Mouse (Mus musculus) CH12.LX (cell line): ENCODE data around the gene Gbe1.

ENCODE experiments used
- CHD1 ChIP-seq: IDR thresholded peaks from 2 replicates; pipeline ENCODE4 v1.6.1; 2012; ENCODE audit warnings: low read depth, low read length, improper control_type of control experiment, inconsistent platforms
- E2F4 ChIP-seq: IDR thresholded peaks from 2 replicates; pipeline ENCODE4 v1.6.1; 2011; ENCODE audit warnings: low read depth, low read length, improper control_type of control experiment; ENCODE audit not compliant: insufficient replicate concordance
- JUN ChIP-seq: IDR thresholded peaks from 2 replicates; pipeline ENCODE4 v1.6.1; 2011; ENCODE audit warnings: low read depth, mild to moderate bottlenecking, low read length, improper control_type of control experiment, moderate library complexity; ENCODE audit not compliant: insufficient read depth
- MAFK ChIP-seq: IDR thresholded peaks from 2 replicates; pipeline ENCODE4 v1.6.1; 2011; ENCODE audit warnings: low read length, improper control_type of control experiment; ENCODE audit not compliant: insufficient replicate concordance
- POLR2A ChIP-seq: IDR thresholded peaks from 2 replicates; pipeline ENCODE4 v1.6.1; 2011; ENCODE audit warnings: low read depth, mild to moderate bottlenecking, improper control_type of control experiment, low read length
- POLR2AphosphoS2 ChIP-seq: IDR thresholded peaks from 2 replicates; pipeline ENCODE4 v1.6.1; 2011; ENCODE audit warnings: low read depth, low read length, improper control_type of control experiment
- RAD21 ChIP-seq: IDR thresholded peaks from 2 replicates; pipeline ENCODE4 v1.6.1; 2011; ENCODE audit warnings: low read depth, mild to moderate bottlenecking, low read length, improper control_type of control experiment, moderate library complexity
- SIN3A ChIP-seq: IDR thresholded peaks from 2 replicates; pipeline ENCODE4 v1.6.1; 2012; ENCODE audit warnings: low read length, improper control_type of control experiment, inconsistent platforms
- SMC3 ChIP-seq: IDR thresholded peaks from 2 replicates; pipeline ENCODE4 v1.6.1; 2011; ENCODE audit warnings: low read depth, low read length, improper control_type of control experiment
- USF2 ChIP-seq: conservative IDR thresholded peaks from 2 replicates; pipeline ENCODE4 v1.6.1; 2011; ENCODE audit warnings: low read depth, low read length, improper control_type of control experiment

- no peak for TF ChIP-seq USF2
- TF ChIP-seq JUN, result no peak
- TF ChIP-seq CHD1, result no peak
- TF ChIP-seq SMC3, result no peak
- TF ChIP-seq SIN3A, result no peak
- no peak for TF ChIP-seq E2F4
- TF ChIP-seq POLR2A, result no peak
- no peak for TF ChIP-seq POLR2AphosphoS2
- no peak for TF ChIP-seq RAD21
- no peak for TF ChIP-seq MAFK
Measured at GRCm38 (mm10) chr16:70561635-70562348, 248.0 kb downstream of the Gbe1 start.
